Mouse (Mus musculus) embryo, embryonic 9.5 days (tissue): ENCODE data around the gene Rasl2-9.
"Not testable (repeated sequence)": the region's sequence is repeated elsewhere in the genome, so short reads cannot be mapped to it uniquely, and the experiment has no call there.

Source experiments
- DNase-seq: peaks from one replicate; pipeline ENCODE4 v3.0.0-alpha.2; 2017; ENCODE audit errors: extremely low spot score

Gene Rasl2-9

DNA sequence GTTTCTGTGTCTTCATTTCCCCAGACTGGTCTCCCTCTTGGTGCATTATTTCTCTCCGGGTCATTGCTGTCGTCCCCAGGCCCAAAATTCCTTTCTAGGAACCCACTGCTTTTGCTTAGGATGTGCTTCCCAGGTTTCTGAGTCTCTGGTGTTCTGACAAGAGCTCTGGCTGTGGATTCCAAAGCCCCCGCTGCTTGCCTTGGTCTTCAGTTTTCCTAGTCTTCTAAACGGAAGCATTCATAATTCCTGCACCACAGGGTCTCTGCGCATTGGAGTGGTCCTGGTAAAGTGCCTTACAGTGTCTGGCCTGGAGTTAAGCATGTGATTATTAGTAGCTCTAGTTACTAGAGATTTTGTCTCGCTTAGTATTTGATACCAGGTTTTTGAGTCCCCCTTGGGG, 44.9 kb downstream of the Rasl2-9 start:
- DNase-seq = no peak

DNA sequence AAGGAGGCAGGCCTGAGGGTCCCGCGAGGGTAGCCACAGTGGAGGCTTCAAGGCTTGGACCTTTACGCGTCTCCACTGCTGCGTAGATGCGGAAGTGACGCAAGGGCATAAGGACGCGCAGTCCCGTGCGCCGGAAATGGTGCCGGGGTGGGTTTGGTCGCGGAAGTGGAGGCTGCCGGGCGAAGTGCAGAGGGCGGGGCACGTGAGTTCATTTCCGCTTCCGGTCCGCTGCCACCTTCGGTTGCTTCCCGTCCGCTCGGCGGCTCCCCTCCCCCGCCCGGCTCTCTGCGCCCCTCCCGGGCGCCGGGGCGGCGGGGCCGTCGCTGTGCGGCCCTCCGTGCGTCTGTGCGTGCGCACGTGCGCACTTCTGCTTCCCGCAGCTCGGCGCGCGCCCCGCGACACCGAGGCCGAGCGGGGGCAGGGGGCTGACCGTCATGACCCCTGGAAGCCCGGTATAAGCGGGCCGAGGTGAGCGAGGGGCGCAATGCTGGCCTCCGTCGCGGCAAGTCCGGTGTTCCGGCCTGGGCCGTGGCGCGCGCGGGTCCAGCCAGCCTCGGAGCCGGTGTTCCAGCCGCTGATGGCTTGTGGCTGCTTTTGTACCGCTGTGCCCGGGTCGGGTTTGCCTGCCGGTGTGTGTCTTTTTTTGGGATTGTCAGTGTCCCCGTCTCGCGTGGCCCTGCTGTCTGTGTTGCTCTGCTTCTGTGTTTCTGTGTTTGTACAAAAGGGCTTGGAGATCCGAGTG, 45.6 kb downstream of the Rasl2-9 start, which contains the start of gene Epn1:
Gene Epn1, plus strand, starts transcription at position 226 of the 742 bp plus-strand sequence.
- DNase-seq = peak; percentile 95

DNA sequence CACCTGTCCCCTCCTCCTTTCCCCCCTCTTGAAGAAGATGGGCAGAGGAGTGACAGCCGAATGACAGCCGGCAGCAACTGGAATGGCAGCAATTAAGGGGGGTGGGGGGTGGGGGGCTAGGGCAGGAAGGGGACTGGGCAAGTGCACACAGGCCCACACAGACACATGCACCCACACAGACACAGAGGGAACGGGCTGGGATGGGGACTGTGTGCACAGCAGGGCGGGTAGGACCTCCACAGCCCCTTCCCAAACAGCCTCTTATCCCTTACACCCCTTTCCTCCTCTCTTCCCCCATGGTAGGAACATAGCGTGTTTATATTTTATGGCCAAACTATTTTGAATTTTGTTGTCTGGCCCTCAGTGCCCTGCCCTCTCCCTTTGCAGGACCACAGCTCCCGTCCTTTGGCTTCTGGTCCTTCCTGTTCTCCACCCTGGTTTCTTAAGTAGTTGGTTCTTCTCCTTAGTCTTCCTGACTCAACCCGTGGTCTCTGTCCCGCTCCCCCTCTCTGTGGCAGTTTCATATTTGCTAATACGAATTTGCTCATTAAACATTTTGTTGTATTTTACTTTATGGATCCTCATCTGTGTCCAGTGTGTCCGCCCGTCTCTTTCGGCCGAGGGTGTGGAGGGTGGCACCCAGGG, 46.3 kb downstream of the Rasl2-9 start:
- not testable (repeated sequence) for DNase-seq

DNA sequence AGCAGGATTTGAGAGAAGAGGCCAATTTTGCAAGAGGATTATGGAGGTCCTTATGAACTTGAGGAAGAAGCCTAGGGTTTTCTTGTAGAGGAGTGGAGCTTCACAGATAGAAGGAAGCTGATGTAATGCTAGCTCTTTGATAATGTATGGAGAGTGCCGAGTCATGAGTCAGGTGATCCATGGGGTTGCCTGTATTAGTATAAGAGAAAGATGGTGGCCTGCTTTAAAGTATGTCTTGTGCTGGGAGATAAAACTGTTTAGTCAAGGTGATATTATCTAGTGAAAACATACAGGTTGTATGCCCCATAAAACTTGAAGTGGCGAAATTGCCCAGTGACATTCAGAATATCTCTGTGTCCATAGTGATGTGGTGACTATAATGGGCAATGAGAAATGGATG, 48.8 kb downstream of the Rasl2-9 start:
- DNase-seq = no peak

DNA sequence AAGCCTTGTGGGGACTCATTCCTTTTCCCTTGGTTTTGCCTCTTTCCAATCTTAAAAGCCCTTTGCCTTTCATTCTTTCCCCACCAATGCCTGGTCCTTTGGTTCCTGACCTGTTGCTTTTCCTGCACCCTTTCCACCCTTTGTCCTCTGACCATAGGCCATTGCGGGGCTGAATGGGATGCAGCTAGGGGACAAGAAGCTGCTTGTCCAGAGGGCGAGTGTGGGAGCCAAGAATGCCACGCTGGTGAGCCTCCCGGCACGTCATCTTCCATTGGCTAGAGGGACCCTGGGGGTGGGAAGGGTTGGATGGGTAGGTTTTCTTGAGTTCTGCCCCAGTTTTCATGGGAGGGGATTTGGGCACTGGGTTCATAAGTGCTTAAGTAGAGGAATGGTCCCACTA, 50.8 kb downstream of the Rasl2-9 start:
- DNase-seq = no peak
